Mouse (Mus musculus): ENCODE results near the gene Frem1. TPM values are rescaled to one million over a fixed set of nuclear protein-coding genes. Genes with fewer than 3 reads are reported as not detected.

Gene Frem1
- under 0.01 TPM in 1 of 2 replicates, not detected in the other for polyA plus RNA-seq (2012)

DNA sequence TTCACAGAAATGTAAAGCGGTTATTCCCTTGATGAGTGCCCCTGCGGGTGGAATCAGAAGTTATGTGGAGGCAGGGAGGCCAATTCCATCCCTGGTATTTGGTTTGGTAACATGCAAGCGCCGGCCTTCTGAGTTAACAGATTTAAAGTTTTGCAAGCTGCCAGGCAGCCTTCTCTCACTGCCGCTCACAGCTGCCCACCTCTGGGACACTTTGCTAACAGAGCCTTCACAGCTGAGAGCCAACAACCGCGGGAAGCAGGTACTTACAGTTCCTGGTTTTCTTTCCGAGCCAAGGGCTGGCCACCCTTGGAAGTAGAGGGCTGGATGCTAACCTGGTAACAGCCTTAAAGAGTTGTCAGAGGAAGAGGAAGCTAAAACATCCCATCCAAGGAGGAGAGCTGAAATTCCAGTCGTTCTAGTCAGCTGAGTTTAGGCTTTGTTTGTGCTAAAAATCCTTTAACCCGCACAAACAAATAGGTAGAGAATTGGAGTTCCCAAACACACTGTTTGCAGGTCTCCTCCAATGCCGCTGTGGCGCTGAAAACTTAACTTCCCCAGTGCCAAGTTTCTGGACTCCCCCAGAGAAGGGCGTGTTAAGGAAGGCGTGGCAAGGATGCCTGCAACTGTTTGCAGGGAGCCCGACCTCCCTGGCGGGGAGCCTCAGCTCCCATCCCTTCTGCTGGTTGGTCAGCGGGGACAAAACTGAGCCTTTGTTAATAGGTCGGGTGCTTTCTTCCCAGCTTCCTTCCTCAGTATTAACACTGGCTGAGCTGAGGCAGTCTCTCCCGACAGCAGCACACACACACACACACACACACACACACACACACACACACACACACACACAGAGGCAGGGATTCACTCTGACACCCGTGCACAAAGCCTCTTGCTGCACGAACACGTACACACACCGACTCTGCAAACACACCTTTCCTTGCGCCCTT lies at the start of gene Frem1:
Gene Frem1, minus strand, starts transcription at position 706 of the 944 bp plus-strand sequence.
- H3K4me3 ChIP-seq (replicated peaks): no peak within 1 kb of the TSS
- H3K36me3 ChIP-seq (ENCODE audit: control insufficient read depth): no peaks in the 10 kb centered on the region
- H3K4me1 ChIP-seq (ENCODE audit: control insufficient read depth): no peaks in the 10 kb centered on the region
- no peaks in the 10 kb centered on the region for H3K9me3 ChIP-seq (ENCODE audit: control insufficient read depth, low read length)
- TF ChIP-seq GATA1 (IDR thresholded peaks at IDR 0.05; ENCODE audit: low read length) (no peak), TAL1 (IDR thresholded peaks at IDR 0.05; ENCODE audit: low read length) (no peak)
- peaks cover 24% of the 10 kb centered on the region for H3K27me3 ChIP-seq (ENCODE audit: control insufficient read depth)

GRCm38 (mm10) chr4:83099025-83099424 lies 46.9 kb upstream of the Frem1 start:
- TF ChIP-seq GATA1 (IDR thresholded peaks at IDR 0.05; ENCODE audit: low read length) (no peak), TAL1 (IDR thresholded peaks at IDR 0.05; ENCODE audit: low read length) (no peak)
- Histone ChIP-seq H3K27me3 (ENCODE audit: control insufficient read depth) (no peaks in the 10 kb centered on the region), H3K36me3 (ENCODE audit: control insufficient read depth) (no peaks in the 10 kb centered on the region), H3K4me1 (ENCODE audit: control insufficient read depth) (no peaks in the 10 kb centered on the region), H3K4me3 (replicated peaks) (no peak overlapping the region), H3K9me3 (ENCODE audit: control insufficient read depth, low read length) (no peaks in the 10 kb centered on the region)

- Histone ChIP-seq H3K4me1 (ENCODE audit: control insufficient read depth) (no peaks in the 10 kb centered on the region), H3K36me3 (ENCODE audit: control insufficient read depth) (no peaks in the 10 kb centered on the region), H3K27me3 (ENCODE audit: control insufficient read depth) (no peaks in the 10 kb centered on the region), H3K4me3 (replicated peaks) (no peak overlapping the region), H3K9me3 (ENCODE audit: control insufficient read depth, low read length) (no peaks in the 10 kb centered on the region)
- TF ChIP-seq TAL1 (IDR thresholded peaks at IDR 0.05; ENCODE audit: low read length): no peak
- no peak for TF ChIP-seq GATA1 (IDR thresholded peaks at IDR 0.05; ENCODE audit: low read length)
These were observed 41.8 kb upstream of the Frem1 start for GRCm38 (mm10) chr4:83093941-83094340.

DNA sequence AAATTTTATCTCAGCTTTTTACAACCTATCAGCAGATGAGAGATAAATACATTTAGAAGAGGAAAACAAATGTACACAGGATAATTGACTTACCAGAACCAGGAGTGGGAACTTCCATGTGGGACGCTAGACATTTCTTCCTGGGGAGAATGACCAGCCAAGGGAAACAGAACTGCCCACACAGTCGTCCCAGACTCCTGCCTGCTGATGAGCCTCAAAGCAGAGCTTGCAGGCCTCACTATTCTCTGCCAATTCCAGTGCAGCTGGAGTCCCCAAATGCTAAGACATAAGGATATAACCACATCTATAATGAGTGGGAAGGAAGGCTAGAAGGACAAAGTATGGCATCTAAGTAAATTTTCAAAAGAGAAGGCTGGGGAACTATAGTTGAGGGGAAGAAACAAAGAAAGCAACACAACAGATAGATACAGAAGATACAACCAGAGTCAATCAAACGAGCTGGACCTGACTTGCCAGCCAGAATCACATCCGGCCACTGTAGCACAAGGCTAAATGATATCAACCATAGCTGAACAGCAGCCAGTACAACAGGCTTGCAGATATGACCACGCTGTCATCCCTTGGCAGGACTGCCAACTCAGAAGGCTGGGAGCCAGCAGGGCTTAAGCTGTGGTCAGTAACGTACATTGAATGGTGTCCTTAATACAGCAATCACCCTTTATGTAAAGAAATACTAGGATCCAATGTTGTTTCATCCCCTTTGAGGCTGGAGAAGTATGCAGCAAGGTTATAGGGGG lies 38.7 kb upstream of the Frem1 start:
- no peaks in the 10 kb centered on the region for H3K36me3 ChIP-seq (ENCODE audit: control insufficient read depth)
- H3K9me3 ChIP-seq (ENCODE audit: control insufficient read depth, low read length): no peaks in the 10 kb centered on the region
- no peaks in the 10 kb centered on the region for H3K4me1 ChIP-seq (ENCODE audit: control insufficient read depth)

GRCm38 (mm10) chr4:83080364-83081174 lies 28.4 kb upstream of the Frem1 start:
- TF ChIP-seq GATA1 (IDR thresholded peaks at IDR 0.05; ENCODE audit: low read length): no peak
- TF ChIP-seq TAL1 (IDR thresholded peaks at IDR 0.05; ENCODE audit: low read length): no peak
- no peaks in the 10 kb centered on the region for H3K27me3 ChIP-seq (ENCODE audit: control insufficient read depth)

More for the DNA sequence above, 38.7 kb upstream of the Frem1 start:
- no peak overlapping the region for H3K4me3 ChIP-seq (replicated peaks)
- TF ChIP-seq GATA1 (IDR thresholded peaks at IDR 0.05; ENCODE audit: low read length) (no peak), TAL1 (IDR thresholded peaks at IDR 0.05; ENCODE audit: low read length) (no peak)
- no peaks in the 10 kb centered on the region for H3K27me3 ChIP-seq (ENCODE audit: control insufficient read depth)

GRCm38 (mm10) chr4:83064191-83064590 lies 12.1 kb upstream of the Frem1 start:
- no peak overlapping the region for H3K4me3 ChIP-seq (replicated peaks)
- no peak for TF ChIP-seq GATA1 (IDR thresholded peaks at IDR 0.05; ENCODE audit: low read length)
- TF ChIP-seq TAL1 (IDR thresholded peaks at IDR 0.05; ENCODE audit: low read length): no peak
- no peaks in the 10 kb centered on the region for H3K36me3 ChIP-seq (ENCODE audit: control insufficient read depth)
- H3K27me3 ChIP-seq (ENCODE audit: control insufficient read depth): no peaks in the 10 kb centered on the region
- no peaks in the 10 kb centered on the region for H3K4me1 ChIP-seq (ENCODE audit: control insufficient read depth)
- 0 out of 2 replicates have a peak, but pooled peaks cover 3% of the 10 kb centered on the region for H3K9me3 ChIP-seq (ENCODE audit: control insufficient read depth, low read length)

More at GRCm38 (mm10) chr4:83080364-83081174, 28.4 kb upstream of the Frem1 start:
- Histone ChIP-seq H3K4me1 (ENCODE audit: control insufficient read depth) (no peaks in the 10 kb centered on the region), H3K4me3 (replicated peaks) (no peak overlapping the region), H3K9me3 (ENCODE audit: control insufficient read depth, low read length) (no peaks in the 10 kb centered on the region), H3K36me3 (ENCODE audit: control insufficient read depth) (no peaks in the 10 kb centered on the region)

DNA sequence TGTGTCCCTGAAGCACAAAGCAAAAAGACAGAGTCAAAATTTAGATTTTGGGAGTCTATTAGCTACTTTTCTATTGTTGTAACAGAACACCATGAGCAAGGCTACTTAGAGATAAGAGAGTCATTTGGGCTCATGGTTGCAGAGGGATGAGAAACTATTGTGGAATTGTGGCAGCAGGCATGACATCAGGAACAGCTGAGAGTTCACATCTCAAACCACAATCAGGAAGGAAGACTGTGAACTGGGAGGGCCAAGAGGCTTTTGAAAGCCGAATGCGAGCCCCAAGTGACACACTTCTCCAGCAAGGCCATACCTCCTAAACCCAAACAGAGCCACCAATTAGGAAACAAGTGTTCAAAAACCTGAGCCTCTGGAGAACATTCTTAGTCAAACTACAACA lies 9.4 kb upstream of the Frem1 start:
- Histone ChIP-seq H3K4me1 (ENCODE audit: control insufficient read depth) (no peaks in the 10 kb centered on the region), H3K4me3 (replicated peaks) (no peak overlapping the region), H3K9me3 (ENCODE audit: control insufficient read depth, low read length) (0 out of 2 replicates have a peak, but pooled peaks cover 3% of the 10 kb centered on the region), H3K27me3 (ENCODE audit: control insufficient read depth) (no peaks in the 10 kb centered on the region), H3K36me3 (ENCODE audit: control insufficient read depth) (no peaks in the 10 kb centered on the region)
- TF ChIP-seq TAL1 (IDR thresholded peaks at IDR 0.05; ENCODE audit: low read length): no peak

DNA sequence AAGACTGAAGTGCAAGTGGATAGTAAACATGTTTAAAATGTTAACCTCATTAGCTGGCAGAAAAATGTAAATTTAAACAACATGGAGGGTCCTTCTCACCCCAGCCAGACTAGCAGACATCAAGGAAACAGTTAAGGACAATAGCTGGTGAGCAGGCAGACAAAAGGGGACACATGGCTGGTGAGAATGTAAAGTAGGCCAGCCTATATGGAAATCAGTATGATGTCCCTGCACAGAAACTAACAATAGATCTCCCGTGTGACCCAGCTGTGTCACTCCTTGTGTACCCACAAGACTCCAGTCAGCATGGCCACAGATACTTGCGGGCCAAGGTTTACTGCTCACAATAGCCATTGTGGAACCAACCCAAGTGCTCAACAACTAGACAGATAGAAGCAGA lies 6.5 kb upstream of the Frem1 start:
- no peaks in the 10 kb centered on the region for H3K36me3 ChIP-seq (ENCODE audit: control insufficient read depth)
- no peaks in the 10 kb centered on the region for H3K9me3 ChIP-seq (ENCODE audit: control insufficient read depth, low read length)
- TF ChIP-seq GATA1 (IDR thresholded peaks at IDR 0.05; ENCODE audit: low read length): no peak
- TF ChIP-seq TAL1 (IDR thresholded peaks at IDR 0.05; ENCODE audit: low read length): no peak
- no peaks in the 10 kb centered on the region for H3K27me3 ChIP-seq (ENCODE audit: control insufficient read depth)
- H3K4me1 ChIP-seq (ENCODE audit: control insufficient read depth): no peaks in the 10 kb centered on the region
- no peak overlapping the region for H3K4me3 ChIP-seq (replicated peaks)
